Mouse (Mus musculus): ENCODE measurements around the gene Kif16b.

DNA sequence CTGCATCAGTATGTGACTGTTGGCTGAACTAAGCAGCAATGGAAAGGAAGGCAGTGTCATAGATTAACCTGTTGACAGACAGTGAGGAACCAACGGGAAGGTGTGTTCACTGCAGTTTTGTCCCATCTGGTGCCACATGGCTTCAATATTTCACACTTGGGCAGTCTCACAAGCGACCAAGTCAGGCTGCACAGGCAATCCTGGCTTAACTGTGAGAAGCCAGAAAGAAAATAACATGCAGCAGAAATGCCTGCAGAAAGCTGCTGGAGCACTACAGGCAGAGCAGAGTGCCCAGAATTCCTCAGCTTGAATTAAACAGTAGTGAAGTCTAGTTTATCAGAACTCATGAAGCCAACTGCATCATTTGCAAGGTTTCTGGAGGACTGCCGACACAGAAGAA, 192.0 kb downstream of the Kif16b start:
- TF ChIP-seq CTCF (IDR thresholded peaks at IDR 0.05; ENCODE audit: low read depth, low read length), result no peak
- no peak for TF ChIP-seq POLR2A (IDR thresholded peaks at IDR 0.05; ENCODE audit: extremely low read depth, insufficient read depth, low read length)

Measured in liver, adult 2 months (tissue).